Mouse (Mus musculus) MN1 (cell line): ENCODE results near the gene Rab30.

Source experiments
- DNase-seq: peaks from one replicate; pipeline ENCODE4 v3.0.0-alpha.2; 2016; ENCODE audit warnings: low spot score

Rab30 gene

GRCm38 (mm10) chr7:92741152-92741860 lies at the start of gene Rab30:
TSS of gene Rab30 (plus strand) at chr7:92741603.
- peak; percentile 98 for DNase-seq

DNA sequence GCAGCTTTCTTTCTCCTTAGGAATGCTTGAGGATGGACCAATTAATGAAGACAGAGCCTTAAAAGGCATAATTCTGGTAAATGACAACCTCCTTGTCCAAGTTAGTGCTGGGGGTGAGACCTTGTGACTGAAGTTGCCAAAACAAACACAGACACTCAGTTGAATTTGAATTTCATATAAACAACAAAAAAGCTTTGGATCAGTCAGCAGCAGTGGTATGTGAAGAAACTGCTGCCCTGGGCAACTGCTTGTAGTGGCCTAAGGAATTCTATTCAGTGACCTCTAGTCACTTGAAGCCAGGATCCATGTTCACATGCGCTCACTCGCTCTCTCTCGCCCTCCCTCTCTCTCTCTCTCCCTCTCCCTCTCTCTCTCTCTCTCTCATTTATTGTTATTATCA lies 45.0 kb upstream of the Rab30 start:
- DNase-seq: no peak

DNA sequence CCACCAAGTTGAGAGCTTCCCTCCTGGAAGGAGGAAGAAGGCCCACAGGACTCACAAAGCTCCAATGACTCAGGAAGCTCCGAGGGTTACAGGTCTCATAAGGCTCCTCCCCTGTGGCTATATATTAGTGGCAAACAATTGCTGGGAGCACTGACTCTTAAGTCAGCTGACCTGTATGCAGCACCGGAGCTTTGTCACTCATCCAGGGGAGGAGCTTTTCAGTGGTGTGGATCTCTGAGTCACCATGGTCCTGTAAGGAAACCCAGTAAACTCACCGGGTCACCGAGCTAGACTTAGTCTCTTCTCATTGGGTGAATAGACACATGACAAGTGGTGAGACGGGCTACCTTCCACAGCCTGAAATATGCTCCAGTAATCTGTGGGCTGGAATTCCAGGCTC lies 42.6 kb upstream of the Rab30 start:
- peak; percentile 12 for DNase-seq

- DNase-seq: no peak
Measured at GRCm38 (mm10) chr7:92703661-92704060, 37.7 kb upstream of the Rab30 start.

- no peak for DNase-seq
Measured at GRCm38 (mm10) chr7:92705534-92705933, 35.9 kb upstream of the Rab30 start.

GRCm38 (mm10) chr7:92706711-92707110 lies 34.7 kb upstream of the Rab30 start:
- no peak for DNase-seq

DNA sequence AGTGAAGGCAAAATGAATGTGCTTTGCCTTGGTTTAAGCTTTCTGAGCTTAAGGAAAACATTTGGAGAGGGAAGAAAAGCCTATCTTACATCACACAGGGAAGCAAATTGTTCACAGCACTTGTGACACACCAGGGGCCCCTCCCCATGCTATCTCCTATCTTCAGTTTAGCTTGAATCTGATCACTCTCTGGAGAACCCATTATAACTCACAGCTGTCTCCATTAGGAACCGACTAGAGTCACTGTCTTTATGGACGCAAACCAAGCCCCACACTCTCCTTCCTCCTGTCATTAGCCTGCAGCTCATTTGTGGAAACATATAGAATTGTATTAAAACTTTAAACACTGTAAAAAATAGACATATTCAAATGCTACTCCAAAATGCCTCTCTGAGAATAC lies 31.8 kb upstream of the Rab30 start:
- DNase-seq: no peak

- no peak for DNase-seq
Measured at GRCm38 (mm10) chr7:92711593-92711992, 29.8 kb upstream of the Rab30 start.

DNA sequence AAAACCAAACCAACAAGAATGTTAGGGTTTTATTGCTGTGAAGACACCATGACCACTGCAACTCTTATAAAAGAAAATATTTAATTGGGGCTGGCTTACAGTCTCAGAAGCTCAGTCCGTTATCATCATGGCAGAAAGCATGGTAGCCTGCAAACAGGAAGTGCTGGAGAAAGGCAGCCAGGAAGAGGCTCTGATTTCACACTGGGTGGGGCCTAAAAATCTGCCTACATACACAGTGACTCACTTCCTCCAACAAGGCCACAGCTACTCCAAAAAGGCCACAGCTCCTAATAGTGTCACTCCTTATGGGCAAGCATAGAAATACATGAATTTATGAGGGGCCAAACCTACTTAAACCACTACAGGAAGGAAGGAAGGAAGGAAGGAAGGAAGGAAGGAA lies 26.3 kb upstream of the Rab30 start:
- DNase-seq: no peak

GRCm38 (mm10) chr7:92720156-92720905 lies 21.1 kb upstream of the Rab30 start:
- DNase-seq: no peak

DNA sequence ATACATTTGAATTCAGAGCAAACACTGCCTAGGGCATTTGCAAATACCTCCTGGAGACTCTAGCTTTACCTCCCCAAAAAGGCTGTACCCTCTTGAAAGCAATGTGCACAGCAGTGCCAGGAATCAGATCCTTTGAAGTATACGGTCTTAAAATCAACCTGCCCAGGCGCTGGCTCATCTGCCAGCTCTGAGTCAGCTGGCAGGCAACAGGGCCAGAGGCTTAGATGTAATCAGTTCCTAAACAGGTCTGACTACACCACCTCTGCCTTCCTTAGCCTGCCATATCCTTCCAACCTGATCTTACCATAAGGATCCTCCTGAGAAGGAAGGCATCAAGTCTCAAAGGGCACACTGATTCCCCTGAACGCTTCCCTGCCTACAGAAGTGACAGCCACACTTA lies 17.7 kb upstream of the Rab30 start:
- peak; percentile 49 for DNase-seq

GRCm38 (mm10) chr7:92724261-92724660 lies 17.1 kb upstream of the Rab30 start:
- DNase-seq: no peak

DNA sequence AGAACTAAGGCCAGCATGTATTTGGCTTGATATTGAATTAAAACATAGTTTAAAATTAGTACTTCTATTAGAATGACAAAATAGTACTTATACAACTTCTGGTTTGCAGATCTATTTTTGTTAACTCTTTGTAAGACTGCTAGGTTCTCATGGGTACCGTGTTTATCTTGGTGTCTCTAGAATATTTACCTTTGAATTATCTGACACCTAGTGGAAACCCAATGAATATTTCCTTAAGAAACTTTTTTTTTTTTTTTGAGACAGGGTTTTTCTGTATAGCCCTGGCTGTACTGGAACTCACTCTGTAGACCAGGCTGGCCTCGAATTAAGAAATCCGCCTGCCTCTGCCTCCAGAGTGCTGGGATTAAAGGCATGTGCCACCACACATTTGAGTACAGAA lies 11.8 kb upstream of the Rab30 start:
- peak; percentile 19 for DNase-seq

- DNase-seq: no peak
Measured at GRCm38 (mm10) chr7:92730465-92730864, 10.9 kb upstream of the Rab30 start.

- DNase-seq: no peak
Measured at GRCm38 (mm10) chr7:92730959-92731358, 10.4 kb upstream of the Rab30 start.

DNA sequence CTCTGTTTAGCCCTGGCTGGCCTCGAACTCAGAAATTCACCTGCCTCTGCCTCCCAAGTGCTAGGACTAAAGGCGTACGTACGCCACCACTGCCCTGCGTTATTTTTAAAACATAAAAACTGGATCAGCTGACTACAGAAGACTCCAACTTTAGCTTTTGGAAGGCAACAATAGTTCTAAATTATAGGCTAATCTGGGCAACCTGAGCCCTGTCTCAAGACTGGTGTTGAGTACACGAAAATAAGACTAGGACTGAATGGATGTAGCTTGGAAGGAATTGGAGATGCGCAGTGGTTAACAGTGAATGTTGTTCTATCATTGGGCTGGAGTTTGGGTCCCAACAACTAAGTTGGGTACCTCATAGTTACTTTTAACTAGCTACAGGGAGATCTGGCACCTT lies 9.3 kb upstream of the Rab30 start:
- DNase-seq: no peak

DNA sequence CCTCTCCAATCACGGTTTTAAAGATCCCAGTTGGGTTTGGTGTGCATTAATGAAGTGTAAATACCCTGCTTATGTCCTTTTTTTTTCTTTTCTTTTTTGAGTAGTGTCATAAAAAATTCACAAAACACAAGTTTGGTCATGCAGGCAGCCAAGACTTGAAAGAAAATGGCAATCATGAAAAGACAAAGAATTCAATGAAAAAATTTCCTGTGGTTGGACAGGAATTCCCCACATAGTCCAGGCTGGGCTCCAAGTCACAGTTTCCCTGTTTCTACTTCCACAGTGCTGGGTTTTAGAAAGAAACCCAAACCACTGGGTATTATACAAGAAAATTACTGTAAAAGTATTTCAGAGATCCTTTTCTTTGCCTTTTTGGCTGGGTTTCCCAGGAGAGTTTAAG lies 3.8 kb upstream of the Rab30 start:
- DNase-seq: no peak

DNA sequence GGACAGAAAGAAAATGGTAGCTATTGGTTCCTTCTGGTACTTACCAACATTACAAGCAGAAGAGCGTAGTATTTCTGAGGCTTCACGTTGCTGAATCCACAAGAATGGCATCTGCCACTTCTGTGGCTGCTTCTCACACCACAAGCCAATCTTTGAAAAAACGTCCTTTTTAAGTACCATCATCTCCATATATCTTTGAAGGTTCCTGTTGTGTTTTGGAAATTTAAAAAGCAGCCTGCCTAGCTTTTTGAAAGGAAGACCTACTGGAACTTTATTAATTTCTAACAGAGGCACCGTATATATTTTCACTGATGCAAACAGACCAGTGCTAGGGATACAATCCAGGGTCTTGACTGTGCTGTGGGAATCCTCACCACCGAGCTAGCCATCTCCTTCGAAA lies 1.4 kb upstream of the Rab30 start:
- DNase-seq: no peak

DNA sequence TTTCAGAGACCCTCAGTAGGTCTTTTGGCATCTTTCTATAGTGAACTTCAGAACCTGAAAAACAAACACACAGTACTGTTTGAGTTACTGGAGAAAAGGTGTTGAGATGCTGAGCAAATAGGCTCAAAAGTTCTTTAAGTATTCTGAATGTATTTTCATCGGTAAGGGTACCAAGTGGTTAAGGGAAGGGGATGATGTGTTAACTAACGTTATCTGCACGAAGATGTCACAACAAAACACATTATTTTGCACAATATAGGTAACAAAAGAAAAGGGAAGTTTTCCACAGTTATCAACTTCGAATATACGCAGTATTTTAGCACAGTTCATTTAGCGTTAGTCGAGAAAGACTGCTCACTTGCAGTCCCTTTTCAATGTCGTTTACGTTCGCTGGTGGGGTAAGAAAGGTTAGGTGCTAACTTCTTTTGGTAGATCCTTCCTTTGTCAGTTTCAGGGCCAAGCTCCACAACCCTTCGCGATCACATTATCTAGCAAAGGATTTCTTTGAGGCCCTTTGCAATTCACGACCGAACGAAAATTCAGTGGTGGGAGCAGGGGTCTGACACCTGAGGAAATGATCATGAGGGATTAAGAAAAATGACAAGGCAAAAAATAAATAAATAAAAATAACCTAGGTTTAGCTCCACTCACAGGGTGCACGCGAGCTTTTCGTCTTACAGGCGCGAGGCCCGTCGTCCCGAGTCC lies 840 bp upstream of the Rab30 start:
- DNase-seq: no peak

GRCm38 (mm10) chr7:92741861-92742249 lies 452 bp downstream of the Rab30 start:
- no peak for DNase-seq

- peak; percentile 27 for DNase-seq
Measured at GRCm38 (mm10) chr7:92742341-92742741, 938 bp downstream of the Rab30 start.

DNA sequence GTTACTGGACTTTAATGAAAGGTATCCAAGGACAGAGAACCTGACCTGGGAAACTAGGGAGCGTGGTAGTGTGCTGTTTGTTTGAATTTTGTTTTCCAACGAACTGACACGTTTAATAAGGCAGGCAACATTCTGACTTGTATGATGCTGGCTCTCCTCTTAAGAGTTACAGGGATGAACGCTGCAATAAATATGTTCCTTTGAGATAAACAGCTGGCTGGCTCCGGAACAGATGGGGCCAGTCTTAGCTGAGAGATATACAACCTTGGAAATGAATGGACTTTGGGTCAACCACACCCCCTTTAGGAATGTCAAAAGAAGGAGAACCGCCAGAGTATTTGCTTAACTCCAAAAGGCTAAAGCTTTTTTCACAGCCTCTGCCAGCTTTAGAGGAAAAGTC lies 1.4 kb downstream of the Rab30 start:
- DNase-seq: no peak

DNA sequence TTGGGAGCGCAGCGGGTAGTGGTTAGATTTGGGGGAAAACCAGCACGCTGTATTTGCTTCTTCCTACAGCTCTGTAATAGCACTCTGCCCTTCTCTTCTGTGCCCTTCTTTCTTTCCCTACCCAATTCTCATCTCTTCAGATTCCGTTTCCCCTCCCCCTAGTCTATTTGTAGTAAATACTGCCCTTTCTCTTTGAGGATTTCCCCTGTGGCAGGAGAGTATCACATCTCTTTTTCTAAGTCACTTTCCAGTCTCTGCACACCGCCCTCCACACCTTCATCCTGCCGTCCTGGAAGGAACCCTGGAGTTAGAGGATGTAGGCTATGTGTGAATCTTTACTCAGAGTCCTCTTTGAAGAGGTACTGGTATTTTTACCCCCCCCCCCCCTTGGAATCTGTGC lies 1.9 kb downstream of the Rab30 start:
- DNase-seq: no peak
